Mouse (Mus musculus): ENCODE data around the gene Dst.

GRCm38 (mm10) chr1:34218323-34218722, 310.3 kb downstream of the Dst start:
- TF ChIP-seq TAL1 (conservative IDR thresholded peaks at IDR 0.05; ENCODE audit: low read depth, low read length) (no peak), GATA1 (IDR thresholded peaks at IDR 0.05; ENCODE audit: borderline replicate concordance, low read length) (no peak), CTCF (IDR thresholded peaks at IDR 0.05; ENCODE audit: low read depth, low read length) (peak; percentile 88), GATA2 (IDR thresholded peaks at IDR 0.05; ENCODE audit: borderline replicate concordance, low read depth, low read length) (no peak), POLR2AphosphoS5 (IDR thresholded peaks at IDR 0.05; ENCODE audit: insufficient replicate concordance, low read depth, low read length) (no peak)
